Mouse (Mus musculus) megakaryocyte, embryonic 14.5 days (primary cell): ENCODE data around the gene 4921509C19Rik.

Source experiments
- FLI1 ChIP-seq: IDR thresholded peaks from 2 replicates; pipeline ENCODE4 v1.6.1; 2012; ENCODE audit warnings: low read length, inconsistent platforms, mixed read lengths
- GATA1 ChIP-seq: IDR thresholded peaks from 3 replicates; pipeline ENCODE4 v1.6.1; 2012; ENCODE audit warnings: mixed read lengths, low read length, inconsistent platforms, borderline replicate concordance

GRCm38 (mm10) chr2:151512199-151512598, 36.2 kb upstream of the 4921509C19Rik start:
- TF ChIP-seq GATA1 (no peak), FLI1 (no peak)
